ENCODE assay signal across 11 mouse cellular contexts in genomic region chr2:32464212-32464891, GRCm38 (mm10). TPM values are rescaled to one million over a fixed set of nuclear protein-coding genes. Genes with fewer than 3 reads are reported as not detected.
DNase-seq lines count a peak whose midpoint lies in the region; ATAC-seq and TF ChIP-seq lines count a peak whose summit lies in the region.
"Had no signal": no experiment of that assay in that cellular context is flagged by ENCODE, and none has a peak within 500 bp of the region (broad histone marks: within the 10 kb centered on the region; RNA-seq: fewer than 3 reads in every experiment).

No protein-coding gene starts in this region.

- no peak for DNase-seq in heart, adult 9 months (ENCODE audit: low spot score in 2 of 2)
- no peak for DNase-seq in liver, embryonic 11.5 days (ENCODE audit: low spot score)
- peak; percentile 60 for DNase-seq in naive thymus-derived CD4-positive, alpha-beta T cell, adult 2 months (ENCODE audit: low read depth)
- DNase-seq in midbrain, postnatal 0 days (ENCODE audit: low spot score): no peak
- no peak for DNase-seq in right cerebral cortex, adult 2 months (ENCODE audit: low spot score in 2 of 2)
- no peak for DNase-seq in adrenal gland, postnatal 14 days
- DNase-seq: cerebellum, adult 8-10 months had no signal

- peak; percentile 73 for ATAC-seq in heart, embryonic 14.5 days (ENCODE audit: insufficient number of reproducible peaks, insufficient read depth, low FRiP score, low read depth)
- ATAC-seq in common myeloid progenitor, adult 5-6 weeks (replicated peaks; ENCODE audit: low read depth, poor library complexity, severe bottlenecking): 0 out of 2 replicates have a peak, but pooled peaks have one; percentile 54
- peak; percentile 80 for ATAC-seq in liver, embryonic 11.5 days (replicated peaks; ENCODE audit: low FRiP score)
- no peak for ATAC-seq in midbrain, postnatal 0 days (ENCODE audit: low FRiP score)

- 21% methylated on average over 6 of the region's 6 CpGs for WGBS in heart, embryonic 14.5 days
- WGBS in liver, embryonic 11.5 days: 35% methylated on average over 6 of the region's 6 CpGs
- WGBS in midbrain, postnatal 0 days: 79% methylated on average over 6 of the region's 6 CpGs

- TF ChIP-seq CTCF in midbrain, postnatal 0 days (IDR thresholded peaks at IDR 0.05): no peak

- no peaks in the 10 kb centered on the region for H3K36me3 ChIP-seq in heart, embryonic 14.5 days (ENCODE audit: control insufficient read depth, insufficient read depth, low read length)
- no peaks in the 10 kb centered on the region for H3K36me3 ChIP-seq in liver, embryonic 11.5 days (ENCODE audit: control insufficient read depth, insufficient read depth, low read length)
- H3K36me3 ChIP-seq in midbrain, postnatal 0 days (ENCODE audit: insufficient read depth, low read length): no peaks in the 10 kb centered on the region

- peaks cover 4 to 19% of the 10 kb centered on the region in 2 experiments for H3K4me1 ChIP-seq in heart, embryonic 14.5 days (ENCODE audit: control insufficient read depth in 2 of 2, insufficient read depth in 2 of 2, low read length in 2 of 2)
- H3K4me1 ChIP-seq in liver, embryonic 11.5 days (replicated peaks; ENCODE audit: control insufficient read depth, insufficient read depth, low read length): peaks cover 11% of the 10 kb centered on the region
- H3K4me1 ChIP-seq in midbrain, postnatal 0 days (ENCODE audit: insufficient read depth, low read length): 0 out of 2 replicates have a peak, but pooled peaks cover 2% of the 10 kb centered on the region

- no peak overlapping the region for H3K9ac ChIP-seq in heart, embryonic 14.5 days (ENCODE audit: low read length)
- H3K9ac ChIP-seq in liver, embryonic 11.5 days (ENCODE audit: low read depth, low read length): 0 out of 2 replicates have a peak overlapping the region, but pooled peaks have one; percentile 20
- no peak overlapping the region for H3K9ac ChIP-seq in midbrain, postnatal 0 days (replicated peaks; ENCODE audit: low read length, poor library complexity, severe bottlenecking)
- H3K9ac ChIP-seq: hindbrain, embryonic 14.5 days had no signal

- H3K4me3 ChIP-seq in heart, embryonic 14.5 days (ENCODE audit: control insufficient read depth in 1 of 2, insufficient read depth in 1 of 2, low read depth in 1 of 2, low read length in 2 of 2): no peak overlapping the region
- 0 out of 2 replicates have a peak overlapping the region, but pooled peaks have one; percentile 12 for H3K4me3 ChIP-seq in liver, embryonic 11.5 days (ENCODE audit: low read depth, low read length)
- H3K4me3 ChIP-seq in midbrain, postnatal 0 days (ENCODE audit: low read depth, low read length): no peak overlapping the region

- no peaks in the 10 kb centered on the region for H3K9me3 ChIP-seq in heart, embryonic 14.5 days (ENCODE audit: control insufficient read depth, low read length)
- H3K9me3 ChIP-seq in liver, embryonic 11.5 days (ENCODE audit: control insufficient read depth, low read length): no peaks in the 10 kb centered on the region
- H3K9me3 ChIP-seq in midbrain, postnatal 0 days (ENCODE audit: low read length): no peaks in the 10 kb centered on the region

- H3K4me2 ChIP-seq in heart, embryonic 14.5 days (ENCODE audit: low read length): no peak overlapping the region
- peak overlapping the region; percentile 7 for H3K4me2 ChIP-seq in liver, embryonic 11.5 days
- no peak overlapping the region for H3K4me2 ChIP-seq in midbrain, postnatal 0 days (ENCODE audit: low read depth, low read length, poor library complexity, severe bottlenecking)
- H3K4me2 ChIP-seq: hindbrain, embryonic 14.5 days had no signal

- H3K27ac ChIP-seq in heart, embryonic 14.5 days (replicated peaks in 1 of 2; ENCODE audit: control insufficient read depth in 1 of 2, insufficient read depth in 1 of 2, low read depth in 2 of 2, low read length in 2 of 2): peak overlapping the region in 1 of 2 experiments; percentile 73; a peak in 3 of 4 replicates
- peak overlapping the region; percentile 62 for H3K27ac ChIP-seq in liver, embryonic 11.5 days (ENCODE audit: low read depth, low read length)
- no peak overlapping the region for H3K27ac ChIP-seq in midbrain, postnatal 0 days (ENCODE audit: low read depth, low read length)
- H3K27ac ChIP-seq: hindbrain, embryonic 14.5 days had no signal

- H3K27me3 ChIP-seq in heart, embryonic 14.5 days (ENCODE audit: control insufficient read depth, insufficient read depth, low read length): no peaks in the 10 kb centered on the region
- H3K27me3 ChIP-seq in liver, embryonic 11.5 days (replicated peaks; ENCODE audit: control insufficient read depth, insufficient read depth, low read length): no peaks in the 10 kb centered on the region
- H3K27me3 ChIP-seq in midbrain, postnatal 0 days (ENCODE audit: insufficient read depth, low read length): no peaks in the 10 kb centered on the region
- H3K27me3 ChIP-seq: CH12.LX had no signal

RNA-seq across cellular contexts. Expression of gene Slc25a25, which starts 13.1 kb away (rescaled TPM):
- polyA plus RNA-seq in heart, embryonic 14.5 days (2014; fragmentation: Nextera tagmentation; extraction: Ambion mirVana): 6.6 and 8.0 TPM in 2 replicates
- 7.9 and 12.7 TPM in 2 replicates for total RNA-seq in common myeloid progenitor, adult 5-6 weeks (2017)
- 10.4 and 12.7 TPM in 2 replicates for polyA plus RNA-seq in liver, embryonic 11.5 days (2014; fragmentation: Nextera tagmentation; extraction: Ambion mirVana)
- 60.6 and 69.2 TPM in 2 replicates for total RNA-seq in midbrain, postnatal 0 days (2014; rRNA removed)
- 52.0 and 53.4 TPM in 2 replicates for polyA plus RNA-seq in midbrain, postnatal 0 days (2015; fragmentation: Nextera tagmentation; extraction: Ambion mirVana)
- 63.6 and 119 TPM in 2 replicates for total RNA-seq in adrenal gland, postnatal 14 days (2021)

RNA-seq across cellular contexts. Expression of gene Naif1, which starts 14.1 kb away (rescaled TPM):
- polyA plus RNA-seq in heart, embryonic 14.5 days (2014; fragmentation: Nextera tagmentation; extraction: Ambion mirVana): 4.5 and 4.7 TPM in 2 replicates
- 2.8 and 3.3 TPM in 2 replicates for total RNA-seq in common myeloid progenitor, adult 5-6 weeks (2017)
- polyA plus RNA-seq in liver, embryonic 11.5 days (2014; fragmentation: Nextera tagmentation; extraction: Ambion mirVana): 4.5 and 5.4 TPM in 2 replicates
- 2.4 and 3.2 TPM in 2 replicates for total RNA-seq in midbrain, postnatal 0 days (2014; rRNA removed)
- polyA plus RNA-seq in midbrain, postnatal 0 days (2015; fragmentation: Nextera tagmentation; extraction: Ambion mirVana): 3.0 and 3.2 TPM in 2 replicates
- 4.3 and 4.4 TPM in 2 replicates for total RNA-seq in adrenal gland, postnatal 14 days (2021)
